Mouse (Mus musculus): ENCODE results near the gene Adssl1.

DNA sequence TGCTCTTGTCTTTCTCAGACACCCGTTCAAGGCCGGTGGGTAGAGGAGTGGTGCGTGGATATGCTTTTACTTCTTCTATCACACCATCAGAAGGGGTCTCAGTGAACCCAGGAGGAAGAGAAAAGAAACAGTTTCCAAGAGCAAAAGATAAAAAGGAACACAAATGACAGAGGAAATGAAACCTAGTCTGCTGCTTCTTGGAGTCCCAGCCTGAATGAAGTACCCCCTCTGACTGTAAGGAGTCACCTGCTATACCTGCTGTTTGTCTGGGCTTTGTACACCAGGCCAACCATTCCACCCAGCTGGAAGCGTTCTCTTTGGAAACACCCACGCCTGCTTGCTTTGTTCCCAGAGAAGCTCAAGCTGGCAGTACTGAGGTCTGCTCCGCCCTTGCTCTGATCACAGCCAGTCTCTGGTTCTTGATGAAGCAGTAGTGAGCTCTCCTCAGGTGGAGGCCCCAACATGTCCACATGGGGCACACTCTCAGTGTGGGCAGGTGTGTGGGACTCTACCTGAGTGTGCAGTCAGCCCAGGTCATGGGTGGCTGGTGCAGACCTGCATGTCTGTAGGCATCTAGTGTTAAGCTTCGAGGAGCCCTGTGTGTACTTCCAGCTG is 33.8 kb upstream of the Adssl1 start:
- TF ChIP-seq USF1 (IDR thresholded peaks at IDR 0.05; ENCODE audit: low read depth, low read length) (no peak), EP300 (IDR thresholded peaks at IDR 0.05; ENCODE audit: low read depth in 1 of 2, low read length in 2 of 2) (no peak), TBP (IDR thresholded peaks at IDR 0.05; ENCODE audit: low read depth, low read length) (no peak), RAD21 (IDR thresholded peaks at IDR 0.05; ENCODE audit: low read depth, low read length) (no peak), CTCF (IDR thresholded peaks at IDR 0.05 in 2 of 3, conservative IDR thresholded peaks at IDR 0.05 in 1 of 3; ENCODE audit: control insufficient read depth in 1 of 3, insufficient read depth in 1 of 3, low read depth in 2 of 3, low read length in 3 of 3, poor library complexity in 1 of 3, severe bottlenecking in 1 of 3) (peak in 1 of 3 experiments; percentile 1; a peak in 1 of 6 replicates), POLR2A (IDR thresholded peaks at IDR 0.05; ENCODE audit: control insufficient read depth in 1 of 2, insufficient read depth in 1 of 2, low read depth in 1 of 2, low read length in 2 of 2, poor library complexity in 1 of 2) (no peak), ZNF384 (IDR thresholded peaks at IDR 0.05; ENCODE audit: low read depth, low read length) (no peak), UBTF (IDR thresholded peaks at IDR 0.05; ENCODE audit: borderline replicate concordance, insufficient read depth, low read depth, low read length) (no peak), TCF12 (IDR thresholded peaks at IDR 0.05; ENCODE audit: low read depth, low read length) (no peak), GATA1 (IDR thresholded peaks at IDR 0.05; ENCODE audit: low read depth, low read length) (no peak), TAL1 (IDR thresholded peaks at IDR 0.05; ENCODE audit: low read length) (no peak), ZMIZ1 (IDR thresholded peaks at IDR 0.05; ENCODE audit: low read depth, low read length) (no peak), ZKSCAN1 (IDR thresholded peaks at IDR 0.05; ENCODE audit: low read depth, low read length) (no peak), MXI1 (IDR thresholded peaks at IDR 0.05; ENCODE audit: low read depth, low read length) (no peak)
